Mouse (Mus musculus): Measurements from ENCODE around the gene Gm28036. TPM values are rescaled to one million over a fixed set of nuclear protein-coding genes. Genes with fewer than 3 reads are reported as not detected.

Gene Gm28036
- 22.0 and 26.5 TPM in 2 replicates for polyA plus RNA-seq (2015; fragmentation: Nextera tagmentation; extraction: Ambion mirVana)

GRCm38 (mm10) chr2:156126992-156127391 is at the start of gene Gm28036:
Gm28036 (minus strand) TSS chr2:156127092.
- Histone ChIP-seq H3K4me2 (replicated peaks; ENCODE audit: low read depth, low read length) (no peak within 1 kb of the TSS), H3K9me3 (ENCODE audit: low read length) (no peaks in the 10 kb centered on the region), H3K27ac (ENCODE audit: low read length) (no peak within 1 kb of the TSS), H3K27me3 (ENCODE audit: insufficient read depth, low read length) (no peaks in the 10 kb centered on the region), H3K9ac (replicated peaks; ENCODE audit: low read length) (no peak within 1 kb of the TSS), H3K4me1 (ENCODE audit: insufficient read depth, low read length) (no peaks in the 10 kb centered on the region), H3K36me3 (ENCODE audit: insufficient read depth, low read length) (peaks cover 21% of the 10 kb centered on the region; the same call in 1 of the 2 replicates), H3K4me3 (ENCODE audit: low read length) (no peak within 1 kb of the TSS)
- WGBS, result 95% methylated on average over 5 of the region's 5 CpGs
- ATAC-seq (ENCODE audit: low FRiP score, low TSS enrichment), result no peak

- peaks cover 63% of the 10 kb centered on the region for H3K36me3 ChIP-seq (ENCODE audit: insufficient read depth, low read length)
These were observed 39.7 kb upstream of the Gm28036 start for GRCm38 (mm10) chr2:156166557-156166956.

GRCm38 (mm10) chr2:156165478-156165877 is 38.6 kb upstream of the Gm28036 start:
- Histone ChIP-seq H3K4me1 (ENCODE audit: insufficient read depth, low read length) (no peaks in the 10 kb centered on the region), H3K4me3 (ENCODE audit: low read length) (no peak overlapping the region), H3K27ac (ENCODE audit: low read length) (no peak overlapping the region), H3K9ac (replicated peaks; ENCODE audit: low read length) (no peak overlapping the region), H3K27me3 (ENCODE audit: insufficient read depth, low read length) (no peaks in the 10 kb centered on the region), H3K36me3 (ENCODE audit: insufficient read depth, low read length) (peaks cover 63% of the 10 kb centered on the region), H3K9me3 (ENCODE audit: low read length) (no peaks in the 10 kb centered on the region), H3K4me2 (replicated peaks; ENCODE audit: low read depth, low read length) (no peak overlapping the region)
- ATAC-seq (ENCODE audit: low FRiP score, low TSS enrichment), result peak; percentile 12; the same call in 1 of the 2 replicates
- 94% methylated on average over 1 of the region's 1 CpGs for WGBS

More at GRCm38 (mm10) chr2:156166557-156166956, 39.7 kb upstream of the Gm28036 start:
- 92% methylated on average over 5 of the region's 5 CpGs for WGBS
- H3K27me3 ChIP-seq (ENCODE audit: insufficient read depth, low read length), result no peaks in the 10 kb centered on the region
- H3K9ac ChIP-seq (replicated peaks; ENCODE audit: low read length), result no peak overlapping the region
- ATAC-seq (ENCODE audit: low FRiP score, low TSS enrichment), result no peak
- no peaks in the 10 kb centered on the region for H3K4me1 ChIP-seq (ENCODE audit: insufficient read depth, low read length)
- H3K27ac ChIP-seq (ENCODE audit: low read length), result no peak overlapping the region
- no peak overlapping the region for H3K4me2 ChIP-seq (replicated peaks; ENCODE audit: low read depth, low read length)
- no peak overlapping the region for H3K4me3 ChIP-seq (ENCODE audit: low read length)
- no peaks in the 10 kb centered on the region for H3K9me3 ChIP-seq (ENCODE audit: low read length)

- no peak for ATAC-seq (ENCODE audit: low FRiP score, low TSS enrichment)
- peaks cover 53% of the 10 kb centered on the region for H3K36me3 ChIP-seq (ENCODE audit: insufficient read depth, low read length)
- no peak overlapping the region for H3K4me2 ChIP-seq (replicated peaks; ENCODE audit: low read depth, low read length)
- H3K9me3 ChIP-seq (ENCODE audit: low read length), result no peaks in the 10 kb centered on the region
- H3K27ac ChIP-seq (ENCODE audit: low read length), result no peak overlapping the region
- no peaks in the 10 kb centered on the region for H3K27me3 ChIP-seq (ENCODE audit: insufficient read depth, low read length)
- no peak overlapping the region for H3K4me3 ChIP-seq (ENCODE audit: low read length)
- H3K9ac ChIP-seq (replicated peaks; ENCODE audit: low read length), result no peak overlapping the region
- H3K4me1 ChIP-seq (ENCODE audit: insufficient read depth, low read length), result no peaks in the 10 kb centered on the region
These were observed 24.6 kb upstream of the Gm28036 start for GRCm38 (mm10) chr2:156151538-156151937.

GRCm38 (mm10) chr2:156147316-156147915 is 20.5 kb upstream of the Gm28036 start:
- no peaks in the 10 kb centered on the region for H3K27me3 ChIP-seq (ENCODE audit: insufficient read depth, low read length)
- no peak overlapping the region for H3K27ac ChIP-seq (ENCODE audit: low read length)
- H3K4me2 ChIP-seq (replicated peaks; ENCODE audit: low read depth, low read length), result no peak overlapping the region
- 0 out of 2 replicates have a peak, but pooled peaks cover 11% of the 10 kb centered on the region for H3K4me1 ChIP-seq (ENCODE audit: insufficient read depth, low read length)
- H3K4me3 ChIP-seq (ENCODE audit: low read length), result no peak overlapping the region
- 92% methylated on average over 3 of the region's 3 CpGs for WGBS
- no peaks in the 10 kb centered on the region for H3K9me3 ChIP-seq (ENCODE audit: low read length)
- no peak overlapping the region for H3K9ac ChIP-seq (replicated peaks; ENCODE audit: low read length)
- H3K36me3 ChIP-seq (ENCODE audit: insufficient read depth, low read length), result peaks cover 35% of the 10 kb centered on the region
- no peak for ATAC-seq (ENCODE audit: low FRiP score, low TSS enrichment)

- 0 out of 2 replicates have a peak, but pooled peaks cover 11% of the 10 kb centered on the region for H3K4me1 ChIP-seq (ENCODE audit: insufficient read depth, low read length)
- ATAC-seq (ENCODE audit: low FRiP score, low TSS enrichment), result no peak
- WGBS, result 76% methylated on average over 5 of the region's 5 CpGs
- H3K9ac ChIP-seq (replicated peaks; ENCODE audit: low read length), result no peak overlapping the region
- H3K27ac ChIP-seq (ENCODE audit: low read length), result no peak overlapping the region
- H3K4me2 ChIP-seq (replicated peaks; ENCODE audit: low read depth, low read length), result no peak overlapping the region
- H3K36me3 ChIP-seq (ENCODE audit: insufficient read depth, low read length), result peaks cover 35% of the 10 kb centered on the region
- no peaks in the 10 kb centered on the region for H3K9me3 ChIP-seq (ENCODE audit: low read length)
- no peak overlapping the region for H3K4me3 ChIP-seq (ENCODE audit: low read length)
- H3K27me3 ChIP-seq (ENCODE audit: insufficient read depth, low read length), result no peaks in the 10 kb centered on the region
These were observed 19.5 kb upstream of the Gm28036 start for GRCm38 (mm10) chr2:156146272-156146989.

GRCm38 (mm10) chr2:156145486-156146130 is 18.7 kb upstream of the Gm28036 start:
- no peaks in the 10 kb centered on the region for H3K9me3 ChIP-seq (ENCODE audit: low read length)
- peak overlapping the region; percentile 87; the same call in 1 of the 2 replicates for H3K4me3 ChIP-seq (ENCODE audit: low read length)
- H3K4me1 ChIP-seq (ENCODE audit: insufficient read depth, low read length), result 0 out of 2 replicates have a peak, but pooled peaks cover 11% of the 10 kb centered on the region

GRCm38 (mm10) chr2:156143953-156144724 is 17.2 kb upstream of the Gm28036 start, which contains the start of the genes Romo1 and Nfs1:
Romo1 (plus strand) TSS chr2:156144039.
Nfs1 (minus strand) TSS chr2:156144186.
- H3K4me2 ChIP-seq (replicated peaks; ENCODE audit: low read depth, low read length), result peak within 1 kb of the TSS; percentile 77
- H3K9me3 ChIP-seq (ENCODE audit: low read length), result no peaks in the 10 kb centered on the region
- peak; percentile 98 for ATAC-seq (ENCODE audit: low FRiP score, low TSS enrichment)
- H3K27ac ChIP-seq (ENCODE audit: low read length), result peak within 1 kb of the TSS; percentile 96
- no peaks in the 10 kb centered on the region for H3K27me3 ChIP-seq (ENCODE audit: insufficient read depth, low read length)
- H3K4me3 ChIP-seq (ENCODE audit: low read length), result peak within 1 kb of the TSS; percentile 87
- 0 out of 2 replicates have a peak, but pooled peaks cover 11% of the 10 kb centered on the region for H3K4me1 ChIP-seq (ENCODE audit: insufficient read depth, low read length)
- peak within 1 kb of the TSS; percentile 93 for H3K9ac ChIP-seq (replicated peaks; ENCODE audit: low read length)
- under 1% methylated on average over 70 of the region's 70 CpGs for WGBS
- H3K36me3 ChIP-seq (ENCODE audit: insufficient read depth, low read length), result peaks cover 22% of the 10 kb centered on the region

More at GRCm38 (mm10) chr2:156145486-156146130, 18.7 kb upstream of the Gm28036 start:
- Histone ChIP-seq H3K36me3 (ENCODE audit: insufficient read depth, low read length) (peaks cover 30% of the 10 kb centered on the region), H3K27ac (ENCODE audit: low read length) (no peak overlapping the region), H3K9ac (replicated peaks; ENCODE audit: low read length) (no peak overlapping the region), H3K4me2 (replicated peaks; ENCODE audit: low read depth, low read length) (peak overlapping the region; percentile 77), H3K27me3 (ENCODE audit: insufficient read depth, low read length) (no peaks in the 10 kb centered on the region)
- 53% methylated on average over 11 of the region's 11 CpGs for WGBS
- ATAC-seq (ENCODE audit: low FRiP score, low TSS enrichment), result no peak

- Histone ChIP-seq H3K27me3 (ENCODE audit: insufficient read depth, low read length) (no peaks in the 10 kb centered on the region), H3K4me2 (replicated peaks; ENCODE audit: low read depth, low read length) (peak overlapping the region; percentile 77), H3K9ac (replicated peaks; ENCODE audit: low read length) (peak overlapping the region; percentile 93), H3K4me3 (ENCODE audit: low read length) (peak overlapping the region; percentile 87), H3K27ac (ENCODE audit: low read length) (peak overlapping the region; percentile 96), H3K4me1 (ENCODE audit: insufficient read depth, low read length) (0 out of 2 replicates have a peak, but pooled peaks cover 11% of the 10 kb centered on the region), H3K9me3 (ENCODE audit: low read length) (no peaks in the 10 kb centered on the region), H3K36me3 (ENCODE audit: insufficient read depth, low read length) (peaks cover 21% of the 10 kb centered on the region)
- ATAC-seq (ENCODE audit: low FRiP score, low TSS enrichment), result no peak
- 1% methylated on average over 16 of the region's 16 CpGs for WGBS
These were observed 16.5 kb upstream of the Gm28036 start for GRCm38 (mm10) chr2:156143367-156143766.
